Mouse (Mus musculus) E14TG2a.4 (cell line): ENCODE results near the gene Sart3.

Experiments used
- CTCF ChIP-seq: conservative IDR thresholded peaks from 2 replicates; pipeline ENCODE4 v1.5.1; 2014; ENCODE audit warnings: low read length
- NANOG ChIP-seq: IDR thresholded peaks from 2 replicates; pipeline ENCODE4 v1.6.1; 2014; ENCODE audit warnings: borderline replicate concordance, low read length, mixed read lengths
- POU5F1 ChIP-seq: IDR thresholded peaks from 2 replicates; pipeline ENCODE4 v1.6.1; 2014; ENCODE audit warnings: low read length, borderline replicate concordance

DNA sequence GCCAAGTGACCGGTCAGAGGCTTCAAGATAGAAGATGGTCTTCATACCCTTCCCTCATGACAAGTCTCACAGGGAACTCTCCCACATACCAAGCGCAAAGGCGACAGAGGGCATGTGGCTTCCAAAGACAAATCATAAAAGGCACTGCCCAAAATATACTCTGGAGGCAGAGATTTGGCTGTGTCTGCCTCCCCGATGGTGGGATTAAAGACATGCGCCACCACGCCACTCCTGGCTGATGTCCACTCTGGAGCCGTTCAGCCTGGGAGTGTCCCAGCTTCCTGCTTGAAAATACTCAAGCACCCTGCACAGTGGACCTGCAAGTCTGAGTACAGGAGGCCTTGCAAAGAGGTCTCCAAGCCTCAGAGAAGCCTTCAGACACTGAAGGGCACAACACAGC is 41.1 kb downstream of the Sart3 start:
- TF ChIP-seq CTCF (no peak), NANOG (no peak), POU5F1 (no peak)
